In genomic region chr5:104508195-104508891, GRCm38 (mm10) we compare ENCODE assay signal across 7 mouse cellular contexts. TPM values are rescaled to one million over a fixed set of nuclear protein-coding genes. Genes with fewer than 3 reads are reported as not detected.
DNase-seq lines count a peak whose midpoint lies in the region; ATAC-seq lines count a peak whose summit lies in the region.

Gene BC005561 (plus strand): TSS chr5:104508352.

- H3K27ac ChIP-seq in embryonic facial prominence, embryonic 10.5 days (replicated peaks) = peak within 1 kb of the TSS; percentile 97
- peak within 1 kb of the TSS; percentile 53; the same call in 1 of the 2 replicates for H3K27ac ChIP-seq in limb, embryonic 11.5 days (replicated peaks; ENCODE audit: low read depth, low read length)
- peak within 1 kb of the TSS; percentile 93 for H3K27ac ChIP-seq in midbrain, embryonic 14.5 days (replicated peaks; ENCODE audit: low read depth, low read length)

- H3K36me3 ChIP-seq in embryonic facial prominence, embryonic 10.5 days (replicated peaks) = peaks cover 65% of the 10 kb centered on the region
- peaks cover 6% of the 10 kb centered on the region for H3K36me3 ChIP-seq in limb, embryonic 11.5 days (ENCODE audit: control insufficient read depth, insufficient read depth, low read length)
- peaks cover 17% of the 10 kb centered on the region for H3K36me3 ChIP-seq in midbrain, embryonic 14.5 days (ENCODE audit: control insufficient read depth, insufficient read depth, low read length)

- H3K4me3 ChIP-seq in embryonic facial prominence, embryonic 10.5 days = peak within 1 kb of the TSS; percentile 86
- peak within 1 kb of the TSS; percentile 77 for H3K4me3 ChIP-seq in limb, embryonic 11.5 days (ENCODE audit: low read depth, low read length)
- peak within 1 kb of the TSS; percentile 83 for H3K4me3 ChIP-seq in midbrain, embryonic 14.5 days (replicated peaks; ENCODE audit: low read depth, low read length)

- peak; percentile 91 for DNase-seq in adrenal gland, postnatal 10 days
- peak; percentile 92 for DNase-seq in embryonic facial prominence, embryonic 10.5 days (ENCODE audit: low spot score)
- peak; percentile 99 for DNase-seq in heart, adult 11 months
- peak; percentile 89 for DNase-seq in kidney, adult 18-20 months
- peak; percentile 92 for DNase-seq in limb, embryonic 11.5 days (ENCODE audit: low spot score)
- peak; percentile 96 for DNase-seq in midbrain, embryonic 14.5 days
- DNase-seq in spleen, adult 18-20 months = peak; percentile 60 to 76

- H3K9ac ChIP-seq in limb, embryonic 11.5 days (ENCODE audit: low read length) = peak within 1 kb of the TSS; percentile 81
- peak within 1 kb of the TSS; percentile 89 for H3K9ac ChIP-seq in midbrain, embryonic 14.5 days (replicated peaks; ENCODE audit: low read length)

- peaks cover 13% of the 10 kb centered on the region for H3K9me3 ChIP-seq in embryonic facial prominence, embryonic 10.5 days
- H3K9me3 ChIP-seq in limb, embryonic 11.5 days (ENCODE audit: control insufficient read depth, low read length) = no peaks in the 10 kb centered on the region
- H3K9me3 ChIP-seq in midbrain, embryonic 14.5 days (ENCODE audit: control insufficient read depth, low read length) = peaks cover 7% of the 10 kb centered on the region

- under 1% methylated on average over 83 of the region's 83 CpGs for WGBS in embryonic facial prominence, embryonic 10.5 days
- WGBS in limb, embryonic 11.5 days = under 1% methylated on average over 81 of the region's 83 CpGs
- under 1% methylated on average over 76 of the region's 83 CpGs for WGBS in midbrain, embryonic 14.5 days

- H3K4me1 ChIP-seq in embryonic facial prominence, embryonic 10.5 days = peaks cover 14% of the 10 kb centered on the region
- no peaks in the 10 kb centered on the region for H3K4me1 ChIP-seq in limb, embryonic 11.5 days (ENCODE audit: control insufficient read depth, insufficient read depth, low read length)
- peaks cover 9% of the 10 kb centered on the region for H3K4me1 ChIP-seq in midbrain, embryonic 14.5 days (ENCODE audit: control insufficient read depth, insufficient read depth, low read length)

- no peaks in the 10 kb centered on the region for H3K27me3 ChIP-seq in embryonic facial prominence, embryonic 10.5 days (replicated peaks; ENCODE audit: low read depth, poor library complexity, severe bottlenecking)
- H3K27me3 ChIP-seq in limb, embryonic 11.5 days (ENCODE audit: control insufficient read depth, insufficient read depth, low read length) = no peaks in the 10 kb centered on the region
- no peaks in the 10 kb centered on the region for H3K27me3 ChIP-seq in midbrain, embryonic 14.5 days (ENCODE audit: control insufficient read depth, insufficient read depth, low read length)

- peak within 1 kb of the TSS; percentile 59 for H3K4me2 ChIP-seq in limb, embryonic 11.5 days (ENCODE audit: low read depth, severe bottlenecking)
- H3K4me2 ChIP-seq in midbrain, embryonic 14.5 days (ENCODE audit: low read length) = peak within 1 kb of the TSS; percentile 54

- peak; percentile 90 for ATAC-seq in limb, embryonic 11.5 days (ENCODE audit: insufficient number of reproducible peaks, low FRiP score, low TSS enrichment, low read depth)
- peak; percentile 94 for ATAC-seq in midbrain, embryonic 14.5 days (ENCODE audit: low FRiP score, low TSS enrichment)

RNA-seq across cellular contexts. Expression of gene BC005561, which starts in this region (rescaled TPM):
- total RNA-seq in adrenal gland, postnatal 10 days (2021) = 10 to 100 TPM in 1 of 2 experiments, 1 to 10 TPM in 1; 8.5 to 11.4 TPM
- 12.9 and 13.3 TPM in 2 replicates for polyA plus RNA-seq in embryonic facial prominence, embryonic 10.5 days (2016; fragmentation: Nextera tagmentation; extraction: Ambion mirVana)
- polyA plus RNA-seq in limb, embryonic 11.5 days (2014; fragmentation: Nextera tagmentation; extraction: Ambion mirVana) = 17.0 and 18.1 TPM in 2 replicates
- 13.6 and 14.3 TPM in 2 replicates for polyA plus RNA-seq in midbrain, embryonic 14.5 days (2014; fragmentation: Nextera tagmentation; extraction: Ambion mirVana)

Comparison
In these comparisons a context has a peak if more than half of its experiments do, and no peak if none do; other contexts are left out.
1. Peak in every context shown above with its lines: DNase-seq, ATAC-seq, H3K4me3 ChIP-seq and H3K27ac ChIP-seq.